Mouse (Mus musculus) CH12.LX (cell line): Measurements from ENCODE around the gene Olfr434.

Experiments
- BHLHE40 ChIP-seq: IDR thresholded peaks from 2 replicates; pipeline ENCODE4 v1.6.1; 2011; ENCODE audit warnings: mild to moderate bottlenecking, low read depth, low read length, improper control_type of control experiment
- CHD2 ChIP-seq: IDR thresholded peaks from 2 replicates; pipeline ENCODE4 v1.6.1; 2011; ENCODE audit warnings: low read length, improper control_type of control experiment
- CTCF ChIP-seq, 2 experiments: IDR thresholded peaks in 1 of 2; conservative IDR thresholded peaks in 1 of 2; 2 replicates each; pipeline ENCODE4 v1.5.1; 2011 to 2012; ENCODE audit warnings: low read depth in 2 of 2, low read length in 2 of 2, improper control_type of control experiment in 1 of 2, inconsistent platforms in 1 of 2, mild to moderate bottlenecking in 1 of 2, moderate library complexity in 1 of 2
- IRF4 ChIP-seq: IDR thresholded peaks from 2 replicates; pipeline ENCODE4 v1.6.1; 2014; ENCODE audit warnings: low read depth, mild to moderate bottlenecking, inconsistent platforms, low read length, improper control_type of control experiment
- NELFE ChIP-seq: IDR thresholded peaks from 2 replicates; pipeline ENCODE4 v1.6.1; 2011; ENCODE audit warnings: low read depth, low read length, improper control_type of control experiment
- POLR2A ChIP-seq: IDR thresholded peaks from 2 replicates; pipeline ENCODE4 v1.6.1; 2011; ENCODE audit warnings: low read depth, mild to moderate bottlenecking, improper control_type of control experiment, low read length
- POLR2AphosphoS2 ChIP-seq: IDR thresholded peaks from 2 replicates; pipeline ENCODE4 v1.6.1; 2011; ENCODE audit warnings: low read depth, low read length, improper control_type of control experiment
- USF1 ChIP-seq: IDR thresholded peaks from 2 replicates; pipeline ENCODE4 v1.6.1; 2014; ENCODE audit warnings: low read depth, mild to moderate bottlenecking, inconsistent platforms, low read length, improper control_type of control experiment

DNA sequence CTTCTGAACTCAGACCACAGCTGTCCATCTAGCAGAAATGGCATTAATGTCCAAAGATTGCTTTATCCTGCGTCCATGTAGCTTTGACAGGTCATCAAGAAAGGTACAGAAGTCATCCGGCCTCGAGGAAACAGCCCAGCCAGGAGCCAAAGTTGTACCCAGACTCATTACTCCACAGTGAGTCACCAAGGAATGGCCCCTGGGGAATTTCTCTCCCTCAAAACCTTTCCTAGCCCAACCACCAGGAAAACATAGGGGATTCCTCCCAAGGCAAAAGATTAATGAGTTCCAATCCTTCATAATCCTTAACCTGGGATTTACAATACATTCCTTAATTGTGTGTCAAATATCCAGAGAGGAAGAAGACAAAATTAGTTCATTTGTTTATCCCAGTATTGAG is 34.6 kb downstream of the Olfr434 start:
- TF ChIP-seq USF1, result no peak
- TF ChIP-seq BHLHE40, result no peak
- no peak for TF ChIP-seq CHD2
- TF ChIP-seq IRF4, result no peak
- TF ChIP-seq POLR2AphosphoS2, result no peak
- TF ChIP-seq CTCF (conservative IDR thresholded peaks at IDR 0.05 in 1 of 2, IDR thresholded peaks at IDR 0.05 in 1 of 2; ENCODE audit: low read depth in 2 of 2, low read length in 2 of 2), result no peak
- no peak for TF ChIP-seq NELFE
- no peak for TF ChIP-seq POLR2A
